Mouse (Mus musculus): ENCODE measurements around the gene Zdhhc23.

The Zdhhc23 gene

GRCm38 (mm10) chr16:43979328-43980109 lies at the start of gene Zdhhc23:
TSS of gene Zdhhc23 (minus strand) at chr16:43979791.
- DNase-seq (ENCODE audit: low read depth), result no peak

- DNase-seq (ENCODE audit: low read depth), result no peak
These were observed 49.7 kb upstream of the Zdhhc23 start for GRCm38 (mm10) chr16:44029273-44029672.

- DNase-seq (ENCODE audit: low read depth), result no peak
These were observed 47.2 kb upstream of the Zdhhc23 start for GRCm38 (mm10) chr16:44026822-44027221.

GRCm38 (mm10) chr16:44026210-44026609 lies 46.6 kb upstream of the Zdhhc23 start:
- DNase-seq (ENCODE audit: low read depth), result no peak

GRCm38 (mm10) chr16:44018986-44019548 lies 39.5 kb upstream of the Zdhhc23 start:
- no peak for DNase-seq (ENCODE audit: low read depth)

- no peak for DNase-seq (ENCODE audit: low read depth)
These were observed 38.8 kb upstream of the Zdhhc23 start for GRCm38 (mm10) chr16:44018372-44018771.

- no peak for DNase-seq (ENCODE audit: low read depth)
These were observed 38.1 kb upstream of the Zdhhc23 start for GRCm38 (mm10) chr16:44017707-44018106.

- no peak for DNase-seq (ENCODE audit: low read depth)
These were observed 36.6 kb upstream of the Zdhhc23 start for GRCm38 (mm10) chr16:44016164-44016563.

- no peak for DNase-seq (ENCODE audit: low read depth)
These were observed 36.0 kb upstream of the Zdhhc23 start for GRCm38 (mm10) chr16:44015416-44016158.

- no peak for DNase-seq (ENCODE audit: low read depth)
These were observed 31.4 kb upstream of the Zdhhc23 start for GRCm38 (mm10) chr16:44011010-44011409.

GRCm38 (mm10) chr16:44002086-44002485 lies 22.5 kb upstream of the Zdhhc23 start:
- peak; percentile 79 for DNase-seq (ENCODE audit: low read depth)

GRCm38 (mm10) chr16:43999541-43999940 lies 19.9 kb upstream of the Zdhhc23 start:
- no peak for DNase-seq (ENCODE audit: low read depth)

GRCm38 (mm10) chr16:43999111-43999510 lies 19.5 kb upstream of the Zdhhc23 start:
- peak; percentile 45 for DNase-seq (ENCODE audit: low read depth)

- DNase-seq (ENCODE audit: low read depth), result no peak
These were observed 15.0 kb upstream of the Zdhhc23 start for GRCm38 (mm10) chr16:43994623-43995022.

GRCm38 (mm10) chr16:43986299-43986698 lies 6.7 kb upstream of the Zdhhc23 start:
- DNase-seq (ENCODE audit: low read depth), result no peak

- DNase-seq (ENCODE audit: low read depth), result no peak
These were observed 569 bp upstream of the Zdhhc23 start for GRCm38 (mm10) chr16:43980110-43980609.

GRCm38 (mm10) chr16:43979010-43979327 lies 622 bp downstream of the Zdhhc23 start:
- no peak for DNase-seq (ENCODE audit: low read depth)

GRCm38 (mm10) chr16:43973606-43974220 lies 5.9 kb downstream of the Zdhhc23 start:
- peak; percentile 8 for DNase-seq (ENCODE audit: low read depth)

GRCm38 (mm10) chr16:43973147-43973546 lies 6.4 kb downstream of the Zdhhc23 start:
- DNase-seq (ENCODE audit: low read depth), result no peak

GRCm38 (mm10) chr16:43972391-43972790 lies 7.2 kb downstream of the Zdhhc23 start:
- no peak for DNase-seq (ENCODE audit: low read depth)

GRCm38 (mm10) chr16:43971741-43972140 lies 7.8 kb downstream of the Zdhhc23 start:
- no peak for DNase-seq (ENCODE audit: low read depth)

GRCm38 (mm10) chr16:43971189-43971588 lies 8.4 kb downstream of the Zdhhc23 start:
- no peak for DNase-seq (ENCODE audit: low read depth)

Data from NIH3T3 (cell line).